Mouse (Mus musculus): ENCODE results near the gene Acss2. TPM values are rescaled to one million over a fixed set of nuclear protein-coding genes. Genes with fewer than 3 reads are reported as not detected.
A peak's percentile ranks its signal among the peaks of the same experiment; 100 is the strongest.

Gene Acss2
- total RNA-seq (2021) = 10 to 100 TPM; 29.2 to 33.5 TPM
- long read RNA-seq, experiment 1, transcript Acss2-203 (19 exons, 2,145 nt) = major isoform, 19 of 25 reads
- long read RNA-seq, experiment 1, partial matches to known transcripts = 0 of 25 reads
- long read RNA-seq, experiment 1, other reads (novel, unspliced or antisense) = 5 of 25 reads
- long read RNA-seq, experiment 2, transcript Acss2-203 (19 exons, 2,145 nt) = major isoform, 14 of 23 reads
- long read RNA-seq, experiment 2, partial matches to known transcripts = 3 of 23 reads
- long read RNA-seq, experiment 2, other reads (novel, unspliced or antisense) = 5 of 23 reads

GRCm38 (mm10) chr2:155517455-155518423 is at the start of gene Acss2, which contains the start of gene Ggt7:
TSS of gene Acss2 (plus strand) at chr2:155517948.
TSS of gene Ggt7 (minus strand) at chr2:155518237.
- intact Hi-C loops (cut with DNase I) = loop anchor here (2.0 kb wide), 1 partner anchor 25 kb away; no protein-coding TSS in a partner anchor
- peak; percentile 98 to 99 for DNase-seq

- DNase-seq = peak; percentile 27 to 37
- intact Hi-C loops (cut with DNase I) = no loop called here
Observed at GRCm38 (mm10) chr2:155472671-155473569, 44.8 kb upstream of the Acss2 start.

DNA sequence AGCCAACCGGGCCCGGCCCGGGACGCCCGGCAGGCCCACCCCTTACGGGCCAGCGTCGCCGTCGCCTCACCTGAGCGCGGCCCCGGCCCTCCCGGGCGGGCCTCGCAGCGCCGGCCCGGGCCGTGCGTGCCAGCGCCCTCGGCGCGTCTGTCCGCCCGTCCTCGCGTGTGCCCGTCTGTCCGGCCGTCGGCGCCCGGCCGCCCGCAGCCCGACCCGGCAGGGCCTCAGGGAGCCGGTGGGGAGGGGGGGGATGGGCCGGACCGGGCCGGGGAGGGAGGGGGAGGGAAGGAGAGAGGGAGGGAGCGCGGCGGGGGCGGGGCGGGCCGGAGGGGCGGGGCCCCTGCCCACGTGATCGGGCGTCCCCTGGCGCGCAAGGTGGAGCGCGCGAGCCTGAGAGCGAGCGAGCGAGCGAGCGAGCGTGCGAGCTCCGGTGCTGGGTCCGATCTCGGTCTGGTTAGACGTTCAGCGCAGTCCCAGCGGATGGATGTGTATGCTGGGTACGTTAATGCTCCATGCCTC is 44.1 kb upstream of the Acss2 start, which contains the start of gene Ncoa6:
Ncoa6 (minus strand) TSS at position 325 of the 519 bp plus-strand sequence.
- intact Hi-C loops (cut with DNase I) = no loop called here
- DNase-seq = peak; percentile 40 to 52

DNA sequence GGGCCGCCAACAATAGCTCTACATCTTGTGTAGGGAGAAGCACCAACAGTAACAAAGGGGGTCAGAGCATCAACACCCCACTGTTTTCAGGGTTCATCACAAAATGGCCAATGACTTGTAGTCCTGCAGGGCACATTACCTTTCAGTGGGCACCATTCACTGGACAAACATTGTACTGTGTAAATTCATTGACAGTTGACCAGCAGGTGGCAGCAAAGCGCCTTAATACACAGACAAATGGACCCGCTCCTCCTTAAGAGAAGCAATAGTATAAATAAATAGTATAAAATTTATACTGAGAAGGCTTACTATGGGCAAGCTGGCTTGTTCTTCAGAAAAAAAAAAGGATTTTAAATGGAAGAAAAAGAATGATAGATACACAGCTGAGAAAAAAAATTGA is 35.7 kb upstream of the Acss2 start:
- intact Hi-C loops (cut with DNase I) = no loop called here
- DNase-seq = peak in 1 of 2 experiments; percentile 35

GRCm38 (mm10) chr2:155490998-155491397 is 26.8 kb upstream of the Acss2 start:
- no peak for DNase-seq
- intact Hi-C loops (cut with DNase I) = no loop called here

- intact Hi-C loops (cut with DNase I) = no loop called here
- no peak for DNase-seq
Observed at GRCm38 (mm10) chr2:155502596-155502995, 15.2 kb upstream of the Acss2 start.

- DNase-seq = no peak
- intact Hi-C loops (cut with DNase I) = no loop called here
Observed at GRCm38 (mm10) chr2:155504440-155505355, 13.1 kb upstream of the Acss2 start.

DNA sequence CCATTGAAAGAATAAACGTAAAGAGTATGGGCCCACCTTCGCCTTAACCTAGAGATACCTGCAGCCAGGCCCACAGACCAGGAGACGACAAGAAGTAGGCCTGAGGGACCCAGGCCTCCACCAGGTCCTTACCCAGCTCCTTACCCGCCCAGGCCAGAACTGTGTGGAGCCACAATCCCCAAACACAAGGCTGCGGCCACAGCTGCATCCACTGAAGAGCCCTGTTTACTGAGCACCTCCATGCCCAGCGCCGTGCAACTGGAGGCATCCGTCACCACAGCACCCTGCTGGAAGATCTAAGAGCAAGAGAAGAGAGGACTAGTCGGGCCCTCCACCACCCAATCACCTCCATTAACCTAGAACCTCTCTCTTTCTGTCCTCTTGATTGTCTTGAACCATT is 11.9 kb upstream of the Acss2 start:
- intact Hi-C loops (cut with DNase I) = no loop called here
- DNase-seq = no peak

- DNase-seq = no peak
- intact Hi-C loops (cut with DNase I) = no loop called here
Observed at GRCm38 (mm10) chr2:155507721-155508470, 9.9 kb upstream of the Acss2 start.

GRCm38 (mm10) chr2:155512479-155512878 is 5.3 kb upstream of the Acss2 start:
- DNase-seq = no peak
- intact Hi-C loops (cut with DNase I) = no loop called here

- no peak for DNase-seq
- intact Hi-C loops (cut with DNase I) = no loop called here
Observed at GRCm38 (mm10) chr2:155513543-155513942, 4.2 kb upstream of the Acss2 start.

- intact Hi-C loops (cut with DNase I) = loop anchor here (2.0 kb wide), 1 partner anchor 106 kb away; no protein-coding TSS in a partner anchor
- peak; percentile 53 to 67 for DNase-seq
Observed at GRCm38 (mm10) chr2:155514666-155515065, 3.1 kb upstream of the Acss2 start.

DNA sequence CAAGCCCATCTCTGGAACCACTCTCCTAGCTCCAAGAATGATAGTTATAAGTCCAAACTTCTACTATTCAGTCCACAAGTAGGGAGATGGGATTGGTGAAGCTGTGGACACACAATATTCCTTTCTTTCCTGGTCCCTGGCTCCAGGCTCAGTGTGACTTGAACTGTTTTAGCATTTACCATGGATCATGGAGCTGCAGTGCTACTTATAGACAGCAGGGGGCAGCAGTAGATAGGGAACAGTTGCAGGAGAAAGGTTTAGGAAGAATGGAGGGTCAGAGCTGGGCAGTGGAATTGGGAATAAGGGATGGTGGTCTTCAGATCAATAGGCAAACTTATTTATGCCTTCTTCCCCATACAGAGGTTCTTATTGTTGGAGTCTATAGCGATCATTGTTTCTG is 1.8 kb upstream of the Acss2 start:
- intact Hi-C loops (cut with DNase I) = loop anchor here (1.0 to 2.0 kb wide), 2 partner anchors 68 to 105 kb away; no protein-coding TSS in a partner anchor
- DNase-seq = peak; percentile 44 to 51

DNA sequence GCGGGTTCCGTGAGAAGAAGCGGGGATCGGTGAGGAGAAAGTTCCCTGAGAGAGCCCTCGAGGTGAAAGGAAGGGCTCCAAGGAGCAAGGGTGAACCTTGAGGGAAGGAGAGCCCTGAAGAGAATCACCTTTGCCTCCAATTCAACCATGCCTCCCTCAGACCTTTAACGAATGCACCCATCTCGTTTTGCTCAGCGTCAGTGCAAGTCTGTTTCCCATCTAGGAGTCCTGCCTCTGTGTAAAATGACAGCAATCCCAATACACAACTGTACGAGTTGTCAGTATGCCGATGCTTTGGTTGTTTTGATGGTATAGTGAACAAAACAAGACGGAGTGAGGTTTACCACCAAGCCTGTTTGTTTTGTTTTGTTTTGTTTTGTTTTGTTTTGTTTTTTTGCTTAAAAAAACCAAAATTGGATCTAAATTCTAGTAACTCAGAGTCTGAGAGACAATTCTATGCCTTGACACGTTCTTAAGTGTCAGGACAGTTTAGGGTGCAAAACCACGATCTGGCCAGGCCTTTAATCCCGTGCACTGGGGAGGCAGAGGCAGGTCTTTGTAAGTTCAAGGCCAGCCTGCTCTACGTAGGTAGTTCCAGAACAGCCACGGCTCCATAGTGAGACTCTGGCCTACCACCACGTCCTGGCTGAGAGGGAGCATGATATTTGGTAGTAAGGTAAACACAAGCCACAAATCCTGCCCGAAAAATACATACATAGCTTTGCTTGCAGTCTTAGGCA is 953 bp downstream of the Acss2 start:
- intact Hi-C loops (cut with DNase I) = loop anchor here (2.0 kb wide), 1 partner anchor 24 kb away; no protein-coding TSS in a partner anchor
- DNase-seq = no peak

GRCm38 (mm10) chr2:155523706-155524105 is 6.0 kb downstream of the Acss2 start:
- DNase-seq = no peak
- intact Hi-C loops (cut with DNase I) = no loop called here

DNA sequence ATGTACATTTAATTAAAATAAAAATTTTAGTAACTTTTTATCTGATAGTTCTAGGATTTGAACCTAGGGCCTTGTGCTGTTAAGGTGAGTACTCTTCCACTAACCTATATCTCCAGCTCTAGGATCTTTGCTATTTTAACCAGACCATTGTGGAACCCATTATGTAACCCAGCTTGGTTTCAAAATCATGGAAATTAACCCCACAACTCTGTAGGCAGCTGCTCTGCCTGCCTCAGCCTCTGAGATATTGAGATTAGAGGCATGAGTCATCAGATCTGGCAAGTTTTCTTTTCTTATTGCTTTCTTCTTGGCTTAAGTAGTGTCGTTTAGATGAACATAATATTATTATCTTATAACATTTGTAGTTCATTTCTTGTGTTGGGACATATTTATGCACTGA is 6.6 kb downstream of the Acss2 start:
- DNase-seq = no peak
- intact Hi-C loops (cut with DNase I) = no loop called here

GRCm38 (mm10) chr2:155527367-155527766 is 9.6 kb downstream of the Acss2 start:
- DNase-seq = no peak
- intact Hi-C loops (cut with DNase I) = no loop called here
